ENCODE assay signal across 20 mouse cellular contexts in genomic region chr16:23088491-23088890, GRCm38 (mm10). TPM values are rescaled to one million over a fixed set of nuclear protein-coding genes. Genes with fewer than 3 reads are reported as not detected.
DNase-seq lines count a peak whose midpoint lies in the region; ATAC-seq and TF ChIP-seq lines count a peak whose summit lies in the region.
"Not testable (repeated sequence)": the region's sequence is repeated elsewhere in the genome, so short reads cannot be mapped to it uniquely, and the experiment has no call there.
"Had no signal": no experiment of that assay in that cellular context is flagged by ENCODE, and none has a peak within 500 bp of the region (broad histone marks: within the 10 kb centered on the region; RNA-seq: fewer than 3 reads in every experiment).

No protein-coding gene starts in this region.

- not testable (repeated sequence) for TF ChIP-seq EP300 in MEL (IDR thresholded peaks at IDR 0.05; ENCODE audit: low read depth in 1 of 2, low read length in 2 of 2); heart, postnatal 0 days (IDR thresholded peaks at IDR 0.05; ENCODE audit: low read depth); stomach, postnatal 0 days (optimal IDR thresholded peaks at IDR 0.05)

- H3K36me3 ChIP-seq in MEL (ENCODE audit: control insufficient read depth in 1 of 2, insufficient read depth in 2 of 2, low read length in 2 of 2); forebrain, postnatal 0 days (ENCODE audit: insufficient read depth); heart, postnatal 0 days (replicated peaks; ENCODE audit: control insufficient read depth, insufficient read depth, low read length); kidney, postnatal 0 days (ENCODE audit: insufficient read depth, low read length); lung, embryonic 14.5 days (ENCODE audit: insufficient read depth); stomach, postnatal 0 days (ENCODE audit: control insufficient read depth, insufficient read depth, low read length): not testable (repeated sequence)

- not testable (repeated sequence) for H3K9me3 ChIP-seq in MEL (replicated peaks; ENCODE audit: insufficient read depth, low read length); forebrain, postnatal 0 days (ENCODE audit: low read length); heart, postnatal 0 days (replicated peaks; ENCODE audit: control insufficient read depth, low read length); kidney, postnatal 0 days (replicated peaks; ENCODE audit: low read length); lung, embryonic 14.5 days (ENCODE audit: low read depth, low read length); stomach, postnatal 0 days (ENCODE audit: control insufficient read depth, low read length)

- H3K79me2 ChIP-seq in MEL (ENCODE audit: control insufficient read depth, insufficient read depth, low read length, poor library complexity): not testable (repeated sequence)

- H3K9ac ChIP-seq in MEL (ENCODE audit: control insufficient read depth, low read depth, low read length, poor library complexity, severe bottlenecking); forebrain, postnatal 0 days; heart, postnatal 0 days (replicated peaks; ENCODE audit: low read depth, low read length); kidney, postnatal 0 days (ENCODE audit: low read depth, low read length); lung, embryonic 14.5 days; stomach, postnatal 0 days (ENCODE audit: low read length): not testable (repeated sequence)

- H3K4me1 ChIP-seq in MEL (ENCODE audit: control insufficient read depth in 1 of 2, insufficient read depth in 2 of 2, low read length in 2 of 2); forebrain, postnatal 0 days (ENCODE audit: insufficient read depth); heart, postnatal 0 days (ENCODE audit: control insufficient read depth, insufficient read depth); kidney, postnatal 0 days (replicated peaks; ENCODE audit: insufficient read depth, low read length); lung, embryonic 14.5 days (ENCODE audit: insufficient read depth); stomach, postnatal 0 days (replicated peaks; ENCODE audit: control insufficient read depth, insufficient read depth): not testable (repeated sequence)

- H3K4me2 ChIP-seq in forebrain, postnatal 0 days (ENCODE audit: low read depth); heart, postnatal 0 days (ENCODE audit: low read depth, low read length); kidney, postnatal 0 days (ENCODE audit: low read length); lung, embryonic 14.5 days; stomach, postnatal 0 days (replicated peaks; ENCODE audit: low read depth): not testable (repeated sequence)

- peak in 2 of 3 experiments; percentile 26 to 41; a peak in 3 of 6 replicates for TF ChIP-seq CTCF in MEL (IDR thresholded peaks at IDR 0.05 in 2 of 3, conservative IDR thresholded peaks at IDR 0.05 in 1 of 3; ENCODE audit: control insufficient read depth in 1 of 3, insufficient read depth in 1 of 3, low read depth in 2 of 3, low read length in 3 of 3, poor library complexity in 1 of 3, severe bottlenecking in 1 of 3)
- TF ChIP-seq CTCF in forebrain, postnatal 0 days (IDR thresholded peaks at IDR 0.05; ENCODE audit: low read depth): 0 out of 2 replicates have a peak, but pooled peaks have one; percentile 2
- 0 out of 2 replicates have a peak, but pooled peaks have one; percentile 7 for TF ChIP-seq CTCF in heart, postnatal 0 days (IDR thresholded peaks at IDR 0.05; ENCODE audit: low read depth)
- peak; percentile 52 for TF ChIP-seq CTCF in kidney, postnatal 0 days (IDR thresholded peaks at IDR 0.05; ENCODE audit: low read depth)
- TF ChIP-seq CTCF in lung, embryonic 14.5 days (IDR thresholded peaks at IDR 0.05; ENCODE audit: low read depth): 0 out of 2 replicates have a peak, but pooled peaks have one; percentile 21
- TF ChIP-seq CTCF in stomach, postnatal 0 days (IDR thresholded peaks at IDR 0.05; ENCODE audit: low read depth): peak; percentile 50

- not testable (repeated sequence) for H3K27me3 ChIP-seq in MEL (ENCODE audit: control insufficient read depth in 1 of 2, insufficient read depth in 2 of 2, low read length in 2 of 2); forebrain, postnatal 0 days (ENCODE audit: insufficient read depth, low read length); heart, postnatal 0 days (ENCODE audit: control insufficient read depth, insufficient read depth, low read length); kidney, postnatal 0 days (ENCODE audit: insufficient read depth, low read length); lung, embryonic 14.5 days (ENCODE audit: insufficient read depth, low read length); stomach, postnatal 0 days (ENCODE audit: control insufficient read depth, insufficient read depth, low read length)

- TF ChIP-seq POLR2A in MEL (IDR thresholded peaks at IDR 0.05; ENCODE audit: control insufficient read depth in 1 of 2, insufficient read depth in 1 of 2, low read depth in 1 of 2, low read length in 2 of 2, poor library complexity in 1 of 2): not testable (repeated sequence)

- not testable (repeated sequence) for H3K4me3 ChIP-seq in MEL (ENCODE audit: control insufficient read depth in 1 of 2, insufficient read depth in 1 of 2, low read depth in 2 of 2, low read length in 2 of 2); forebrain, postnatal 0 days (ENCODE audit: low read depth, low read length); heart, postnatal 0 days (ENCODE audit: low read depth, low read length); kidney, postnatal 0 days (replicated peaks; ENCODE audit: low read depth, low read length); lung, embryonic 14.5 days (ENCODE audit: low read depth, low read length); stomach, postnatal 0 days (ENCODE audit: low read depth, low read length)

- peak; percentile 14 for TF ChIP-seq RAD21 in MEL (IDR thresholded peaks at IDR 0.05; ENCODE audit: low read depth, low read length)

- 91% methylated on average over 1 of the region's 1 CpGs for WGBS in forebrain, postnatal 0 days
- 87% methylated on average over 1 of the region's 1 CpGs for WGBS in heart, postnatal 0 days
- WGBS in kidney, postnatal 0 days: 82% methylated on average over 1 of the region's 1 CpGs
- 83% methylated on average over 1 of the region's 1 CpGs for whole genome bisulfite sequencing in lung, embryonic 14.5 days
- 100% methylated on average over 1 of the region's 1 CpGs for WGBS in stomach, postnatal 0 days

- DNase-seq in A20 (ENCODE audit: low read depth, low spot score): peak; percentile 51
- DNase-seq in MEL (ENCODE audit: low read depth, low spot score): peak; percentile 5
- DNase-seq in forebrain, postnatal 0 days; heart, postnatal 0 days (ENCODE audit: low spot score); kidney, postnatal 0 days (ENCODE audit: low spot score); lung, embryonic 14.5 days; stomach, postnatal 0 days (ENCODE audit: low spot score): not testable (repeated sequence)

- H3K27ac ChIP-seq in MEL (ENCODE audit: control insufficient read depth, low read depth, low read length); forebrain, postnatal 0 days (ENCODE audit: low read depth, low read length); heart, postnatal 0 days (ENCODE audit: low read depth); kidney, postnatal 0 days; lung, embryonic 14.5 days (ENCODE audit: low read depth); stomach, postnatal 0 days (replicated peaks): not testable (repeated sequence)

- ATAC-seq in forebrain, postnatal 0 days; heart, postnatal 0 days (ENCODE audit: insufficient read depth, low read depth); kidney, postnatal 0 days (replicated peaks; ENCODE audit: low FRiP score, low read depth); lung, embryonic 14.5 days (ENCODE audit: insufficient read depth); stomach, postnatal 0 days (ENCODE audit: low FRiP score, low TSS enrichment): not testable (repeated sequence)

RNA-seq across cellular contexts. Expression of gene Eif4a2, which starts 18.8 kb away (rescaled TPM):
- 252 and 290 TPM in 2 replicates for total RNA-seq in MEL (2012; rRNA removed)
- 1,000 to 10,000 TPM in 1 of 2 experiments, 100 to 1,000 TPM in 1; 248 to 2,083 TPM for polyA plus RNA-seq in MEL (2012; ENCODE audit: insufficient read depth in 1 of 2, insufficient read length in 2 of 2, low read depth in 1 of 2, low replicate concordance in 2 of 2, missing spikeins in 1 of 2)
- total RNA-seq in forebrain, postnatal 0 days (2014; rRNA removed): 948 and 1,017 TPM in 2 replicates
- polyA plus RNA-seq in forebrain, postnatal 0 days (2015; fragmentation: Nextera tagmentation; extraction: Ambion mirVana): 311 and 313 TPM in 2 replicates
- total RNA-seq in heart, postnatal 0 days (2014; rRNA removed; ENCODE audit: low replicate concordance): 229 and 270 TPM in 2 replicates
- polyA plus RNA-seq in heart, postnatal 0 days (2015; fragmentation: Nextera tagmentation; extraction: Ambion mirVana): 97.3 and 106 TPM in 2 replicates
- 189 and 193 TPM in 2 replicates for polyA plus RNA-seq in kidney, postnatal 0 days (2015; fragmentation: Nextera tagmentation; extraction: Ambion mirVana)
- polyA plus RNA-seq in lung, embryonic 14.5 days (2014; fragmentation: Nextera tagmentation; extraction: Ambion mirVana): 194 and 206 TPM in 2 replicates
- polyA plus RNA-seq in stomach, postnatal 0 days (2015; fragmentation: Nextera tagmentation; extraction: Ambion mirVana): 99.0 and 107 TPM in 2 replicates

RNA-seq across cellular contexts. Expression of gene Kng1, which starts 30.8 kb away (rescaled TPM):
- not detected in 2 replicates for total RNA-seq in MEL (2012; rRNA removed)
- polyA plus RNA-seq in MEL (2012; ENCODE audit: insufficient read depth in 1 of 2, insufficient read length in 2 of 2, low read depth in 1 of 2, low replicate concordance in 2 of 2, missing spikeins in 1 of 2): not detected
- not detected in 2 replicates for total RNA-seq in forebrain, postnatal 0 days (2014; rRNA removed)
- not detected in 2 replicates for polyA plus RNA-seq in forebrain, postnatal 0 days (2015; fragmentation: Nextera tagmentation; extraction: Ambion mirVana)
- total RNA-seq in heart, postnatal 0 days (2014; rRNA removed; ENCODE audit: low replicate concordance): 0.46 and 1.3 TPM in 2 replicates
- polyA plus RNA-seq in heart, postnatal 0 days (2015; fragmentation: Nextera tagmentation; extraction: Ambion mirVana): 0.18 and 0.26 TPM in 2 replicates
- polyA plus RNA-seq in kidney, postnatal 0 days (2015; fragmentation: Nextera tagmentation; extraction: Ambion mirVana): 2.3 and 2.7 TPM in 2 replicates
- polyA plus RNA-seq in lung, embryonic 14.5 days (2014; fragmentation: Nextera tagmentation; extraction: Ambion mirVana): 0.22 and 0.32 TPM in 2 replicates
- polyA plus RNA-seq in stomach, postnatal 0 days (2015; fragmentation: Nextera tagmentation; extraction: Ambion mirVana): 4.3 and 10.5 TPM in 2 replicates
- total RNA-seq: gastrocnemius, postnatal 14 days; heart, postnatal 10 days had no signal
- polyA plus RNA-seq: cortical plate, adult 2 months; embryonic facial prominence, embryonic 12.5 days; forebrain, embryonic 11.5 days; forebrain, embryonic 15.5 days; frontal cortex, adult 2 months; hindbrain, embryonic 12.5 days; intestine, embryonic 14.5 days had no signal

RNA-seq across cellular contexts. Expression of gene Rfc4, which starts 39.0 kb away (rescaled TPM):
- total RNA-seq in MEL (2012; rRNA removed): 77.9 and 93.2 TPM in 2 replicates
- polyA plus RNA-seq in MEL (2012; ENCODE audit: insufficient read depth in 1 of 2, insufficient read length in 2 of 2, low read depth in 1 of 2, low replicate concordance in 2 of 2, missing spikeins in 1 of 2): 10 to 100 TPM in 1 of 2 experiments, not detected in 1; 52.1 TPM
- total RNA-seq in forebrain, postnatal 0 days (2014; rRNA removed): 19.3 and 20.4 TPM in 2 replicates
- 32.0 and 42.1 TPM in 2 replicates for polyA plus RNA-seq in forebrain, postnatal 0 days (2015; fragmentation: Nextera tagmentation; extraction: Ambion mirVana)
- total RNA-seq in heart, postnatal 0 days (2014; rRNA removed; ENCODE audit: low replicate concordance): 16.8 and 27.9 TPM in 2 replicates
- 38.1 and 40.6 TPM in 2 replicates for polyA plus RNA-seq in heart, postnatal 0 days (2015; fragmentation: Nextera tagmentation; extraction: Ambion mirVana)
- polyA plus RNA-seq in kidney, postnatal 0 days (2015; fragmentation: Nextera tagmentation; extraction: Ambion mirVana): 77.3 and 80.6 TPM in 2 replicates
- 144 and 148 TPM in 2 replicates for polyA plus RNA-seq in lung, embryonic 14.5 days (2014; fragmentation: Nextera tagmentation; extraction: Ambion mirVana)
- polyA plus RNA-seq in stomach, postnatal 0 days (2015; fragmentation: Nextera tagmentation; extraction: Ambion mirVana): 35.9 and 38.0 TPM in 2 replicates

RNA-seq across cellular contexts. Expression of gene Adipoq, which starts 57.8 kb away (rescaled TPM):
- total RNA-seq in MEL (2012; rRNA removed): not detected in 2 replicates
- not detected for polyA plus RNA-seq in MEL (2012; ENCODE audit: insufficient read depth in 1 of 2, insufficient read length in 2 of 2, low read depth in 1 of 2, low replicate concordance in 2 of 2, missing spikeins in 1 of 2)
- 0.46 and 0.52 TPM in 2 replicates for total RNA-seq in forebrain, postnatal 0 days (2014; rRNA removed)
- polyA plus RNA-seq in forebrain, postnatal 0 days (2015; fragmentation: Nextera tagmentation; extraction: Ambion mirVana): not detected in 2 replicates
- 0.73 TPM in 1 of 2 replicates, not detected in the other for total RNA-seq in heart, postnatal 0 days (2014; rRNA removed; ENCODE audit: low replicate concordance)
- 0.20 and 1.0 TPM in 2 replicates for polyA plus RNA-seq in heart, postnatal 0 days (2015; fragmentation: Nextera tagmentation; extraction: Ambion mirVana)
- 0.17 and 0.89 TPM in 2 replicates for polyA plus RNA-seq in kidney, postnatal 0 days (2015; fragmentation: Nextera tagmentation; extraction: Ambion mirVana)
- polyA plus RNA-seq in lung, embryonic 14.5 days (2014; fragmentation: Nextera tagmentation; extraction: Ambion mirVana): not detected in 2 replicates
- polyA plus RNA-seq in stomach, postnatal 0 days (2015; fragmentation: Nextera tagmentation; extraction: Ambion mirVana): not detected in 2 replicates
- polyA plus RNA-seq: activated CD4-positive, CD25-positive, alpha-beta regulatory T cell, adult 4 months; embryonic facial prominence, embryonic 12.5 days; forebrain, embryonic 11.5 days; forebrain, embryonic 15.5 days; hindbrain, embryonic 12.5 days; hindbrain, embryonic 16.5 days; intestine, embryonic 14.5 days had no signal

RNA-seq across cellular contexts. Expression of gene Kng2, which starts 59.2 kb away (rescaled TPM):
- total RNA-seq in MEL (2012; rRNA removed): not detected in 2 replicates
- polyA plus RNA-seq in MEL (2012; ENCODE audit: insufficient read depth in 1 of 2, insufficient read length in 2 of 2, low read depth in 1 of 2, low replicate concordance in 2 of 2, missing spikeins in 1 of 2): not detected
- total RNA-seq in forebrain, postnatal 0 days (2014; rRNA removed): not detected in 2 replicates
- not detected in 2 replicates for polyA plus RNA-seq in forebrain, postnatal 0 days (2015; fragmentation: Nextera tagmentation; extraction: Ambion mirVana)
- total RNA-seq in heart, postnatal 0 days (2014; rRNA removed; ENCODE audit: low replicate concordance): not detected in 2 replicates
- 0.15 TPM in 1 of 2 replicates, not detected in the other for polyA plus RNA-seq in heart, postnatal 0 days (2015; fragmentation: Nextera tagmentation; extraction: Ambion mirVana)
- polyA plus RNA-seq in kidney, postnatal 0 days (2015; fragmentation: Nextera tagmentation; extraction: Ambion mirVana): 175 and 183 TPM in 2 replicates
- not detected in 2 replicates for polyA plus RNA-seq in lung, embryonic 14.5 days (2014; fragmentation: Nextera tagmentation; extraction: Ambion mirVana)
- polyA plus RNA-seq in stomach, postnatal 0 days (2015; fragmentation: Nextera tagmentation; extraction: Ambion mirVana): 0.96 and 1.1 TPM in 2 replicates
- total RNA-seq: gastrocnemius, postnatal 14 days; heart, postnatal 4 days had no signal
- polyA plus RNA-seq: activated CD4-positive, CD25-positive, alpha-beta regulatory T cell, adult 4 months; cortical plate, adult 2 months; embryonic facial prominence, embryonic 12.5 days; forebrain, embryonic 11.5 days; forebrain, embryonic 15.5 days; frontal cortex, adult 2 months; heart, embryonic 13.5 days; hindbrain, embryonic 12.5 days; intestine, embryonic 14.5 days had no signal

Comparison
In these comparisons a context has a peak if more than half of its experiments do, and no peak if none do; other contexts are left out.
1. CTCF ChIP-seq: peak in every context shown above with its lines; median percentile 52 in kidney, postnatal 0 days; 50 in stomach, postnatal 0 days; 34 in MEL; 21 in lung, embryonic 14.5 days; 7 in heart, postnatal 0 days; 2 in forebrain, postnatal 0 days.